Mouse (Mus musculus) splenic B cell, adult 2 months (primary cell): Measurements from ENCODE around the gene Mllt1.

Experiments
- DNase-seq: peaks from one replicate; pipeline ENCODE4 v3.0.0-alpha.2; 2011; ENCODE audit warnings: low read depth, low spot score
- H3K27me3 ChIP-seq: 2 replicates; pipeline ENCODE4 v1.6.1; 2012; ENCODE audit warnings: mild to moderate bottlenecking, low read length, moderate library complexity, mixed read lengths; ENCODE audit not compliant: control insufficient read depth, poor library complexity, insufficient read depth, severe bottlenecking
- H3K36me3 ChIP-seq: 2 replicates; pipeline ENCODE4 v1.6.1; 2012; ENCODE audit warnings: mild to moderate bottlenecking, low read length, moderate library complexity, mixed read lengths; ENCODE audit not compliant: control insufficient read depth, poor library complexity, insufficient read depth, severe bottlenecking

The Mllt1 gene

DNA sequence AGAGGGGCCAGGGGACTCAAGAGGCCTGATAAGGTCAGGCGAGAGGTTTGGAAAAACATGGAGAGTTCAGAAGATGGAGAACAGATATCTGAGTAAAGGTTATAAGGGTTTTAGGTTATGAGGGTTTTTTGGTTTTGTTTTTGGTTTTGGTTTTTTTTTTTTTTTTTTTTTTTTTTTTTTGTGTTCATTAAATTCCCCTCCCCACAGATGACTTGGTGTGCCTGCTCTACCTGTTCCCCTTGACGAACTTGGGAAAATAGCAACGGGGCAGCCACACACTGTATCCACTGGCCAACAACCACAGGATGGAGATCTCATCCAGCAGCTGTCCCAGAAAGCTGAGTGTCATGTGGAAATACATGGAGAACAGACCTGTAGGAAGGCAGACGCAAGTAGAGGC, 23.5 kb upstream of the Mllt1 start:
- Histone ChIP-seq H3K27me3 (no peaks in the 10 kb centered on the region), H3K36me3 (no peaks in the 10 kb centered on the region)
- no peak for DNase-seq

DNA sequence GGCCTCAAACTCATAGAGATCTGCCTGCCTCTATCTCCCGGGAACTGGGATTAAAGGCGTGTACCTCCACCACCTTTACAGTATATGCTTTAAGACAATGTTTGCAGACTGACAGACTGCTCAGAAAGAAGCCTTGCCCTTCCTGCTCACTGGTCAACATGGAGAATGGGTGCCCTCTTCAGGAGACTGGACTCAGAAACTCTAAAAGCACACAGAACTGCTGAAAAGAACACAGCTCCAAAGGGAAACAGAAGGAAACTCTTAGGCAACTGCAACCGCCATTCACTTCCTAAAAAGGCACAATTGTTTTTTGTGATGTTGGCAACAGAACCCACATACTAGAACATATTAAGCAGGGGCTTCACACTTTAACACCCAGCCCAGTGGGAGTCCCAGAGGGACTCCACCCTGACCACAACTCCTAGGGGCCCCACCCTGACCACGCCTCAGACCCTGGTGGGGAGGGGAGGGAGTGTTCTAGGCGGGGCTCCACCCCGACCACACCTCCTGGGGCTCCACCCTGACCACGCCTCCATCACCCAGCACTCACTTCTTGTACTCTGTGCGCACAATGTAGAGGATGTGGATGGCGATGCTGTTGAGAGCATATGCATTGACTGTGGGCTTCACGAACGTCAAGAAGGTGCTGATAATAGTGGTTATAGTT, 22.7 kb upstream of the Mllt1 start:
- no peaks in the 10 kb centered on the region for H3K36me3 ChIP-seq
- DNase-seq, result peak; percentile 89
- H3K27me3 ChIP-seq, result no peaks in the 10 kb centered on the region

DNA sequence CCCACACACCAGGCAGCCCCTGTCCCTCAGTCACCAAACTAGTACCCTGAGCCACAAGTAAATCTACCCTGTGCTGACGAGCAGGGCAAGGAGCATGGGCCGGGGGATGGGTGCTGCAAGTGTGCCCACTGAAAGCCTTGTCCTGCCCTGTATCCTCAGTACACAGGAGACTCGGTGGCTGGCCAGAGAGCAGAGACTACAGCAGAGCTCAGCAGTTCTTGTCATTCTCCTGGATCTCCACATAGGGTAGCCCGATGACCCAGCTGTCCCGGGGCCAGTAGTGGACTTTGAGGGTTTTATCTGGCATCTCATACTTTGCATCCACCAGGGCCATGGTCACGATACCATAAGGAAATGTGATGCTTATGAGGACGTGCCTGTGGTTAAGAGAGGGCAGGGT, 19.7 kb upstream of the Mllt1 start:
- H3K27me3 ChIP-seq, result no peaks in the 10 kb centered on the region
- no peaks in the 10 kb centered on the region for H3K36me3 ChIP-seq
- no peak for DNase-seq

DNA sequence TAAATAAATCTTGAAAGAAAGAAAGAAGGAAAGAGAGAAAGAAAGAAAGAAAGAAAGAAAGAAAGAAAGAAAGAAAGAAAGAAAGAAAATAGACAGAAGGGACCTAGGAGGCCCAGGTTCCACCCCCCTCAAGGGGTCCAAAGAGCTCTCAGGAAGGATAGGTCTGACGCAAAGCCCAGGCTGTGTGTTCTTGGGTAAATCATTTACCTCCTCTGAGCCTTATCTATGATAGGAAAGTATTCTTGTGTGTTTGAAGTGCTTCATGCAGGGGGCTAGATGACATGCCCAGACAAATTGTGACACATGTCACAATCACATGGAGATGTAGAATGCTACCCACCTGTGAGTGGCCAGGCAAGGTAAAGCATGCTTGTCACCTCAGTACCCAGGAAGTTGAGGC, 17.4 kb upstream of the Mllt1 start:
- H3K36me3 ChIP-seq, result no peaks in the 10 kb centered on the region
- DNase-seq, result no peak
- no peaks in the 10 kb centered on the region for H3K27me3 ChIP-seq

DNA sequence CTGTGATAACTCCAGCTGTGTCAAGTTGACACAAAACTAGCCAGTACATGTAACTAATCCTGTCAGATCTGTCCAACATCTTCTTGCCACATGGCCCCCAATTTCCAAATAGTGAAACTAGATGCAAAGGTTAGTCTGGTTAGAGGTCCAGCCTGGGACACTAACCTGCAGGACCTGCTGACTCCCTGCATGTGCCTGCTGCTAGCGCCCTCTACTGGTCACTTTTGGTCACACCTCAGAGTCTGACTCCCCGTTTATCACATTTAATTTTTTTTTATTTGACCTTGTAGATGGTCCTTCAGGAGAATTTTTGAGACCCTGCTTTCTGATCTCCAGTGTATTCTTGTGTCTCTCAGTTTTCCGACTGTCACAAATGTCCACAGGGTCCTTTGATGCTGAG, 15.7 kb upstream of the Mllt1 start:
- no peaks in the 10 kb centered on the region for H3K36me3 ChIP-seq
- no peaks in the 10 kb centered on the region for H3K27me3 ChIP-seq
- peak; percentile 85 for DNase-seq

DNA sequence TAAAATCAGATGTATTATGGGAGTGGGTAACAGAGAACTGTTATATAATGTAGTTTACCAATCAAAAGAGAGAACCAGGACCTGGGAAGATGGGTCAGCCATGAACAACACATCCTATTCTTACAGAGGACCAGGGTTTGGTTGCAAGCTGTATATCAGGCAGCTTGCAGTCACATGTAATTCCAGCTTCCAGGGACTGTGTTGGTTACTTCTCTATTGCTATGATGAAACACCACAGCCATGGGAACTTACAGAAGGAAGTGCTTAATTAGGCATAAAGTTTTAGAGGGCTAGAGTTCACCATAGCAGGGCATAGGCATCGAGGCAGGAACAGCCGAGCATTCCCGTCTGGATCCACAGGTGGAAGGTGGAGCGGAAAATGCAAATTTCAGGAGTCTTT, 3.5 kb upstream of the Mllt1 start:
- H3K27me3 ChIP-seq, result no peaks in the 10 kb centered on the region
- no peaks in the 10 kb centered on the region for H3K36me3 ChIP-seq
- DNase-seq, result no peak

DNA sequence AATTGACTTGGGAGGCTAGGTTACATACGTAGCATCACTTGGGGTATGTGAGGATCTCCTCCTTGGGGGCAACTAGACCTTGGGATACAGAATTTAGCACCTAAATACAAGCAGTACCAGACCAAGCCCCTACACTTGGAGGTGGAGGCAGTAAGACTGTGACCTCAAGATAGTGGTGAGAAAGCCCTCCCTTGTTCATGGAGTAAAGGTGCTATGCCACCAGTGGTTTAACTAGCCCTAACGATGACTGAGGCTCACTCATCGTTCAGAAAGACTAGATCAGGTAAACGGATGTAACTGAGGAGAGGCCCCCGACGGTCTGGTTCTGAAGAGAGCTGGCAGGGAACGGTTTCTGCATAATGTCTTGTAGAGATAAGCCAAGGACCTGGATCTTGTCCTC, 1.5 kb upstream of the Mllt1 start:
- no peaks in the 10 kb centered on the region for H3K36me3 ChIP-seq
- no peak for DNase-seq

DNA sequence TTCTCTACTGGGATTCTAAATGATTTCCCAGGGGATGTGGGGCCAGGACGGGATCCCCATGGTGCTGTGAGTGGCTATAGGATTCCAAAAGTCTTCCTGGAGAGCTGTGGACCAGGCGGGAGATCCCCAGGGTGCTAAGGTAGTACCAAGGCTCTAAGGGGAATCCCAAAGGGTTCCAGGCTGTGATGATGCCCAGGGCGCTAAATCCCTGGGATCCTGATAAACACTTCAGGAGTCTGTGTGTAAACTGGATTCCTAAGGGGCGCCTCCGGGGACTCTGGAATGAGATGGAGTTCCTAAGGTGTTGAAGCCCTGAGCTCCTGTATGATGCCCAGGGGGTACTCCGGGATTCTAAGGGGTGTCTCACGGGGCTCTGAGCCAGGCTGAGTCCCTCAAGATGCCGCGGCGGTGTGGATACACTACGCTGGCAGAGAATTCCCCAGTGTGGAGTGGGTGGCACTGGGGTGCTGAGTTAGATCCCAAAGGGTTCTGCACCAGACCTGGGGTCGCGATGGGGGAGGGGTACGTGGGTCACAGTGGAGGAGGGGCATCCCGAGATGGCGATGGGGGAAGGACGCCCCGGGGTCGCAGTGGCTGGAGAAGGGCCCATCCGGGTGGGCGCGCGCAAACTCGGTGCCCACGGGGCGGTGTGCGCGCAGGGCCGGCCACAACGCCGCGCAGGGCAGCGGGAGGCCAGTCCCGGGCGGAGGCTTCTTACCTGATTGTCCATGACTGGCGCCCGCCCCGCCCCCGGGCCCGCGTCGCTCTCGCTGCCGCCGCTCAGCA, 477 bp downstream of the Mllt1 start:
- Histone ChIP-seq H3K36me3 (no peaks in the 10 kb centered on the region), H3K27me3 (no peaks in the 10 kb centered on the region)
- DNase-seq, result no peak

More for the DNA sequence above, 1.5 kb upstream of the Mllt1 start:
- H3K27me3 ChIP-seq, result no peaks in the 10 kb centered on the region

DNA sequence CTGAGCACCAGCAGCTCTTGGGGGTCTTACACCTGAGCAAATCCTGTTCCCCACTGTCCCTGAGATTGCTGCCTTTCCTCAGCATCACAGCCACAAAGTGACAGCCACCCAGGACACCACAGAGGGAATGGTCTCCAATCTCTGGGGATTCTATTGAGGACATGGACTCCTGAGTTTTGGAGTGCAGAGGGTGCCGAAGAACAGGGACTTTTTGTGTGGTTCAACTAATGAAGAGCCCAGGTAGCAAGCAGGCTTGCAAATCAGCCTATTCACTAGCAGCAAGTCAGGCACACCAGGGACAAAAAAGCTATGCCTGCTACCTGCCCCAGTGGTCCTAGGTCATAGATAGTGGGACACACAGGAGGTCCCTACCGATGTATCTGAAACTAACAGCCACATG, 1.8 kb downstream of the Mllt1 start:
- Histone ChIP-seq H3K27me3 (no peaks in the 10 kb centered on the region), H3K36me3 (no peaks in the 10 kb centered on the region)
- no peak for DNase-seq

DNA sequence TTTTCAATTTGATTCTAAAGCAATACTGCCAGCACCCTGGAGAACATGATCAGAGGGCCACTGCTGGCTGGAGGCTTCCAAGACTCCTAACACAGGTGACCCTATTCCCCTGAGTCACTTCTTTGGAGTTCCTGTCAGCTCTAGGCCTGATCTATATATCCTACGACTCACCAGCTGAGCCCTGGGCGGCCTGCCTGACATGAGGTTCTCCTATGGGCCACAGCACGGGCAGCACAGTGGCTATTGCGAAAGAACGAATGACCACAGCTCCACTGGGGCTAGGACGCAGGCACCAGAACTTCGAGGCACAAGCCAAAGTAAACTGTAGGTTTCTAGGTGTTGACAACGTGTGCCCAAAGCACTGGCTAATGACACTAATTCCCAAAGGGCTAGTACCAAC, 5.2 kb downstream of the Mllt1 start:
- no peaks in the 10 kb centered on the region for H3K27me3 ChIP-seq
- H3K36me3 ChIP-seq, result peaks cover under 1% of the 10 kb centered on the region; the same call in 1 of the 2 replicates
- DNase-seq, result no peak

DNA sequence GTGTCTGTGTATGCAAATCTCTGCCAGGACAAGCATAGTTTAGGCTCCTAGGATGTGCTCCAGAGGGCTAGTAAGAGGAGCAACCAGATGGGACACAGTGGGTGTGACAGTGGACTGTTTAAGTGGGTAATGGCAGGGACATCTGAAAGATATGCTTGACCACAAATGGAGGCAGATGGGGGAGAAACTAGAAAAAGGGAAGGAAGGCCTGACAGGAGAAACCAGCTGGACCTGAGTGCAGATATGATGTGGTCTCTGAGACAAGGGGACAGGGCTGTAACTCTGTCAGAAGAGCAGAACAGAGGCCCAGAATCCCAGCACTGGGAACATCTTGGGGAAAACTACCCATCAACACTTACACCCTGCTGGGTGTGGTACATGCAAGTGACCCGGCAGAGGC, 5.7 kb downstream of the Mllt1 start:
- no peaks in the 10 kb centered on the region for H3K27me3 ChIP-seq
- peaks cover 2% of the 10 kb centered on the region; the same call in 1 of the 2 replicates for H3K36me3 ChIP-seq
- no peak for DNase-seq

DNA sequence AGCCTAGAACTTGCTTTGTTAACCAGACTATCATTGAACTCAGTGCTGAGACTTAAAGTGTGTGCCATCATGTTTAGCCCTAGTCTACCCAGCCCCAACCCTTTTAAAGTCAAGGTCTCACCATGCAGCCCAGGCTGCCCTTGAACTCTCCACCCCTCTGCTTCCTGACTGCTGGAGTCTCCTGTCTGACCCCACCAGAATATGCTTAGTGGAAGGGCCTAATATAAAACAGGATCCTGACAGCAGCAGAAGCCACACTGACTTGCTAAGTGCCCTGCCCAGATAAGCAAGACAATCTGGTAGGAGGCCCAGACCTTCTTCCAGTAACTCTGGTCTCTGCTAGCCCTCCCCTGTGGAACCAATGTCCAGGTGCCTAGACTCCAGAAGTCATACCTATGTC, 6.1 kb downstream of the Mllt1 start:
- peaks cover 2% of the 10 kb centered on the region; the same call in 1 of the 2 replicates for H3K36me3 ChIP-seq
- H3K27me3 ChIP-seq, result no peaks in the 10 kb centered on the region
- DNase-seq, result no peak

DNA sequence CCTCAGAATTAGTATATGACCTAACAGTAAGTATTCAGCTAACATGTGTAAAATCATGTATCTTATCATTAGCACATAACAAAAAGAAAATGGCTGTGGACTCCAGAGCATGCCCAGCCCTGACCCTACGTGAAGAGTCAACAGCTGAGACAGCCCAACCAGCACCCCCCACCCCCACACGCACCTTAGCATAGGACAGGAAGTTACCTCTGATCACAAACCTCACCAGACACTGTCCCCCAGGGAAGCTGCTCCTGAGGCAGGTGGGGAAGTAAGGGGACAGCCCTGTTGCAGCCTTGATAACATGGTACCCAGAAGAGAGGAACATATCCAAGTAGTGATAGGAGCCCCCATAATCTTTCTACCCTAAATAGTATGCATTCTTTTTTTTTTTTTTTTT, 9.2 kb downstream of the Mllt1 start:
- DNase-seq, result no peak
- Histone ChIP-seq H3K36me3 (peaks cover 2% of the 10 kb centered on the region; the same call in 1 of the 2 replicates), H3K27me3 (no peaks in the 10 kb centered on the region)

DNA sequence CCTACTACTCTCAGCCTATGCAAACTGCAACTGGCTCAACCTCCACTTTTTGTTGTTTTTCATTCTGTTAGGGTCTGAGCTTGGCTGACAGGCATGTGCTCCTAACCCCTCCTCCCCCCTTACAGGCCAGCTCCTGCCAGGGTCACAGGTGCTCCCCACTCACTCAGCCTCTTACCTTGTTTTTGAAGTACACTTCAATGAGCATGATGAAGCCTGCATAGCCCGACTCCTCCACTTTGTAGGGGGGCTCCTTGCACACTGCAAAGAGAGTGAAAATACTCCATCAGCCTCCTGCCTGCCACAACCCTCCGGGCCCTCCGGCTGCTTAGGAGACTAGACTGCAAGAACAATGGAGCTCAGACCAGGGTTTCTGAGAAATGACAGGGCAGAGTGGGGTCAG, 15.5 kb downstream of the Mllt1 start:
- no peaks in the 10 kb centered on the region for H3K27me3 ChIP-seq
- no peak for DNase-seq
- no peaks in the 10 kb centered on the region for H3K36me3 ChIP-seq

DNA sequence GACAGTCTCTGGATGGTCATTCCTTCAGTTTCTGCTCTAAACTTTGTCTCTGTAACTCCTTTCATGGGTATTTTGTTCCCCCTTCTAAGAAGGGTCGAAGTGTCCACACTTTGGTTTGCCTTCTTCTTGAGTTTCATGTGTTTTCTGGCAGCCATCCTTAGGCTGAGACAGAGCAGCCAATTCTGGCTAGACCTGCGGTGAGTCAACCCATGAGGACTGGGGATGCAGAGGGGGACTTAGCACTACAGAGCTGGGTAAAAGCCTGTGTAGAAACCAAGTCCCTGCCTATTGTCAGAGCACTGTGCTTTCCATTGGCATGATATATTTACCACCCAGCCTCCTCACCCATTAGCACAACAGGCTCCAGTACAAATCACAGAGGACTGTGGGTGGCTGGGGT, 18.0 kb downstream of the Mllt1 start:
- H3K27me3 ChIP-seq, result no peaks in the 10 kb centered on the region
- no peak for DNase-seq
- H3K36me3 ChIP-seq, result no peaks in the 10 kb centered on the region
